Mouse (Mus musculus) limb, embryonic 11.5 days (tissue): ENCODE results near the gene Nccrp1. TPM values are rescaled to one million over a fixed set of nuclear protein-coding genes. Genes with fewer than 3 reads are reported as not detected.

Source experiments
- ATAC-seq: fragments of 200-750 bp; cut with Nextera tagmentation; 2 replicates; pipeline ENCODE4 v1.8.0; 2017; ENCODE audit warnings: low read depth; ENCODE audit not compliant: insufficient number of reproducible peaks, low FRiP score, low TSS enrichment
- DNase-seq: peaks from one replicate; pipeline ENCODE4 v3.0.0-alpha.2; 2015; ENCODE audit warnings: low spot score
- H3K27ac ChIP-seq: fragments of 300-500 bp; sonication (generic); replicated peaks from 2 replicates; pipeline ENCODE4 v1.5.1; 2014; ENCODE audit warnings: low read depth, mild to moderate bottlenecking, low read length
- H3K27me3 ChIP-seq: fragments of 300-500 bp; sonication (generic); 2 replicates; pipeline ENCODE4 v1.6.1; 2014; ENCODE audit warnings: mild to moderate bottlenecking, low read length, mixed read lengths; ENCODE audit not compliant: control insufficient read depth, insufficient read depth
- H3K36me3 ChIP-seq: fragments of 300-500 bp; sonication (generic); 2 replicates; pipeline ENCODE4 v1.6.1; 2014; ENCODE audit warnings: mild to moderate bottlenecking, low read length, moderate library complexity, mixed read lengths; ENCODE audit not compliant: control insufficient read depth, insufficient read depth
- H3K4me1 ChIP-seq: fragments of 300-500 bp; sonication (generic); 2 replicates; pipeline ENCODE4 v1.6.1; 2014; ENCODE audit warnings: low read length, mixed read lengths; ENCODE audit not compliant: control insufficient read depth, insufficient read depth
- H3K4me2 ChIP-seq: fragments of 300-500 bp; sonication (generic); 2 replicates; pipeline ENCODE4 v1.6.1; 2014; ENCODE audit warnings: low read depth, mild to moderate bottlenecking, moderate library complexity; ENCODE audit not compliant: severe bottlenecking
- H3K4me3 ChIP-seq: fragments of 300-500 bp; sonication (generic); 2 replicates; pipeline ENCODE4 v1.5.1; 2014; ENCODE audit warnings: low read depth, low read length
- H3K9ac ChIP-seq: fragments of 300-500 bp; sonication (generic); 2 replicates; pipeline ENCODE4 v1.6.1; 2014; ENCODE audit warnings: mild to moderate bottlenecking, low read length
- H3K9me3 ChIP-seq: fragments of 300-500 bp; sonication (generic); 2 replicates; pipeline ENCODE4 v1.6.1; 2016; ENCODE audit warnings: low read length; ENCODE audit not compliant: control insufficient read depth
- WGBS: fragments of 180-500 bp; shearing (Covaris S2); extraction: QIAGEN DNeasy Blood & Tissue Kit; methylation state at CpG from one replicate; pipeline ENCODE4 v1.1.7; 2014; 5-methylcytosine and 5-hydroxymethylcytosine counted together
- polyA plus RNA-seq: library from polyadenylated mRNA; unstranded; fragments of >200 nt; fragmentation: Nextera tagmentation; extraction: Ambion mirVana; gene quantifications from 2 replicates; pipeline ENCODE4 v1.2.1, GENCODE M21; 2014

The Nccrp1 gene
- polyA plus RNA-seq, result not detected in 2 replicates

DNA sequence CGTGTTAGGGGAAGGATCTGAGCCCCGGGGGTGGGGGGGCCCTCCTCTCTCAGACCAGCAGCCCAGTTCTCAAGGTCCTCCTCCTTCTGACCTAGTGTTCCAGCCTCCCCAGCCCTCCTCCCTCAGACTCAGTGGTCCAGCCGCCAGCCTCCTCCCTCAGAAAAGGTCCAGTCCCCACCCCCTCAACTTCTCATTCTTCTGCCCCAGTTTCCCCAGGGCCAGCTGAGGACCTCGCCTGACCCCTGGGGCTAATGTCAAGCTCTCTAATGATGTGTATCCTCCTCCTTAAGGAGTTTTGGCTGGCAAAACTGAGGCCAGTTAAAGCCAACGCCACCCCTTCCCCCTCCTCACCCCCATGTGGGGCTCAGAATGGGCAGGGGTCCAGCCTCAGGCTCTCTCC, at the start of gene Nccrp1:
Gene Nccrp1 (minus strand): TSS at position 101 of the 400 bp plus-strand sequence.
- Histone ChIP-seq H3K9ac (no peak within 1 kb of the TSS), H3K4me2 (peak within 1 kb of the TSS; percentile 35), H3K27ac (no peak within 1 kb of the TSS), H3K9me3 (no peaks in the 10 kb centered on the region), H3K4me1 (peaks cover 4% of the 10 kb centered on the region; the same call in 1 of the 2 replicates), H3K36me3 (no peaks in the 10 kb centered on the region), H3K27me3 (peaks cover 39% of the 10 kb centered on the region), H3K4me3 (peak within 1 kb of the TSS; percentile 20)
- 7% methylated on average over 5 of the region's 5 CpGs for WGBS
- DNase-seq, result no peak
- ATAC-seq, result 0 out of 2 replicates have a peak, but pooled peaks have one; percentile 41

DNA sequence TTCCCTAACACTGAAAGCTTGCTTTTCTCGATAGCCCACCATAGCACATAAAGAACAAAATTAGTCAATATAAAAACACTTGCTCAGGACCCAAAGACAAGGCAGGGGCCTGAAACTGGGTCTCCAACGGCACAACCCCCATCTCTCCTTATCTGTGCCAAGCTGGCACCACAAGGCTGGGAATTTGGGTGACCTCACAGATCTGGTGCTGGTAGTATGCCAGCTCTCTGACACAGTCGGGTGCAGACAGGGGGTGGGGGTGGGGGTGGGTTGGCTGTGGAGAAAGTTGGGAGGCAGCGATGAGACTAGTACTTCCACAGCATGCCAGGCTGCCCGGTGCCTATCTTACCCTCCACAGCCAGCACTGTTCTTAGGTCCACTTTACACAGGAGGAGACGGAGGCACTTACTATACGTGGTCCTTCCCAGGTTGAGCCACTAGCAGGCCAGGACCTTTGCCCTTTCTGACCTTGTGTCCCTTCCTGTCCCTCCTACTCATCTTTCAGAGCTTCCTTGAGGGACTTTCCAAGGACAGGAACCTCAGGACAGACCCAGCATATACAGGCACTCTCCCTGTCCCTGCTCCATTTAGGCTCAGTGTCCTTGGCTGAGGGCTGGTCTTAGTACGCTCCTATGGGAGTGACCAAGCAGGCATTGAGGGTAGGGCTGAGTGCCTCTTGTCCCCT, 48.8 kb upstream of the Nccrp1 start:
- no peak overlapping the region for H3K4me3 ChIP-seq
- ATAC-seq, result no peak
- no peaks in the 10 kb centered on the region for H3K9me3 ChIP-seq
- H3K27ac ChIP-seq, result no peak overlapping the region
- WGBS, result 78% methylated on average over 8 of the region's 8 CpGs
- peaks cover 31% of the 10 kb centered on the region for H3K4me1 ChIP-seq
- no peaks in the 10 kb centered on the region for H3K36me3 ChIP-seq
- DNase-seq, result no peak
- no peak overlapping the region for H3K9ac ChIP-seq
- H3K27me3 ChIP-seq, result no peaks in the 10 kb centered on the region
- H3K4me2 ChIP-seq, result peak overlapping the region; percentile 88

DNA sequence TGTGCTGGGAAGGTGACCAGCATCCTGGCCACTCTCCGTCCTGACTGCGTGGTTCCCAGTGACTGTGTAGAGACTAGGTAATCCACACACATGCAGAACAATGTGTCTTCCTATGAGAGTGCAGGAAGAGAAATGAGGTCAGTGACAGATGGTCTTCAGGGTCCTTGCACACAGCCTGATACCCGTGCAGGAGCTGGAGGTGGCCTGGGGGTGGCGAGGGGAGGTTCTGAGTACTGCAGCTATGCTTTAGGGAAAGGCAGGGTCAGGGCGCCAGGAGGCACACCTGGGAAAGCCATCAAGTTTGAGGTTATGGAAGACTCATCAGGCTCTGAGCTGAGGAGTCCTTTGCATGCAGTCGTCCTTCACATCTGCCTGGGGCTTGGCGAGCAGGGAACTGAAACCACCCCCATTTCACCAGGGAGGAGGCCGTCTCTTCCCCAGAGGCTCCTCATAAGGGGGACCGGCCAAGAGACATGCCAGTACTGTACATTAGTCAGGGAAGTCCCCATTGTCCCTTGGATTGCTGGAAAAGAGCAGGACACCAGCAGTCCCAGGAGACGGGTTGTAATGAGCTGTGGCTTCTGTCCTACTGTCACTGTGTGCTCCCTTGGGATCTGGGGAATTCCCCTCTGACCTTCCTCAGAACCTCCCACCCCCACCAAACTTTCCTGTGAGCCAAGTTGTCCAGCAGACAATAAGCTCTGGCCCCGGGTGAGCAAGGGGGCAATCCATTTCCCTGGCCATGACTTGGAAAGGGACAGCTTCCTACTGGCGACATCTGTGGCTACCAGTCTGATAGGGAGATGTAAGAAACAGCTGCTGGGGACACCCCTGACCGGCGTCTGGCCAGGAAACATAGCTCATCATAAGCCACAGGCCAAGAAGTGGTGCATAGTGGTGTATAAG, 46.4 kb upstream of the Nccrp1 start:
- peaks cover 34% of the 10 kb centered on the region for H3K4me1 ChIP-seq
- 57% methylated on average over 14 of the region's 14 CpGs for whole genome bisulfite sequencing
- H3K27me3 ChIP-seq, result no peaks in the 10 kb centered on the region
- H3K27ac ChIP-seq, result 0 out of 2 replicates have a peak overlapping the region, but pooled peaks have one; percentile 42
- no peak overlapping the region for H3K4me2 ChIP-seq
- no peaks in the 10 kb centered on the region for H3K9me3 ChIP-seq
- no peak overlapping the region; the same call in 1 of the 2 replicates for H3K9ac ChIP-seq
- no peak overlapping the region for H3K4me3 ChIP-seq
- no peaks in the 10 kb centered on the region for H3K36me3 ChIP-seq
- ATAC-seq, result no peak
- peak; percentile 32 for DNase-seq

DNA sequence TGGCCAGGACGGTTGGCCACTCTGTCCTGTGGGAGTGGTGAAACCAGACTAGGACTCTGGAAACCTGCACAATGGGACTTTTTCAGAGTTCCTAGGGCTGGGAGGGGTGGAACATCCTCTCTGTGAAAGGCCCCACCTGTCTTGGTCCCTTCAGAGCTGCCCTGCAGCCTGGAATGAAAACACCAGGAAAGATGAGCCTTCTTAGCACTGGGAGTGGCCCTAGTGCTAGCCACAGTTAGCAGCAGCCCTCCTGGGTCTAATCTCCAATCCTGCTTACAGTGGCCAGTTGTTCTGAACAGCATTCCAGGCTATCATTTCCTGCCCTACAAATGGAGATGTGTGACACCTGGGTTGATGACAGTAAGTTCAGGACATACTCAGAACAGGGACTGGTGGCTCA, 44.8 kb upstream of the Nccrp1 start:
- DNase-seq, result no peak
- WGBS, result 71% methylated on average over 1 of the region's 1 CpGs
- Histone ChIP-seq H3K9ac (no peak overlapping the region), H3K27ac (no peak overlapping the region), H3K27me3 (no peaks in the 10 kb centered on the region), H3K4me2 (no peak overlapping the region), H3K36me3 (no peaks in the 10 kb centered on the region), H3K4me3 (no peak overlapping the region), H3K4me1 (peaks cover 44% of the 10 kb centered on the region), H3K9me3 (no peaks in the 10 kb centered on the region)
- ATAC-seq, result no peak

DNA sequence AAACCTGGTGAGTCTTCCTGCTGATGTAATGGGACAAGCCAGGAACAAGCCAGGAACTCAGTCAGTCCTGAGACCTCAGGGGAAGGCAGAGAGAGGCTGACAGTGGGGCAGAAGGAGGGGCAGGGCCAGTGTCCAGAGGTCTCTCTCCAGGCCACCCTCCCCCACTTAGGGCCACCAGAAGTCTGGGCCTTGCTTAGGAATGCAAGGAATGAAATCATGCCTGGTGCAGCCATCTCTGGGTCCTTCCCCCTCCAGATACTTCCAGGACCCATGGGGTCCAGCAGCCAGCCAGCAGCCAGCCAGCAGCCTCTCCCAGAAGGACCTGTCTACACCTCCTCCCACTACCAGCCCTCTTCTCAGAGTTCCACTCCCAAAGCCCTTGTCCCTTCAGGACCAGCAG, 40.6 kb upstream of the Nccrp1 start:
- no peaks in the 10 kb centered on the region for H3K27me3 ChIP-seq
- no peak overlapping the region for H3K4me2 ChIP-seq
- ATAC-seq (peak; percentile 44; the same call in 1 of the 2 replicates), DNase-seq (no peak)
- H3K9me3 ChIP-seq, result no peaks in the 10 kb centered on the region
- no peak overlapping the region; the same call in 1 of the 2 replicates for H3K27ac ChIP-seq
- H3K4me1 ChIP-seq, result peaks cover 21% of the 10 kb centered on the region
- H3K36me3 ChIP-seq, result no peaks in the 10 kb centered on the region
- no peak overlapping the region for H3K4me3 ChIP-seq
- H3K9ac ChIP-seq, result no peak overlapping the region

DNA sequence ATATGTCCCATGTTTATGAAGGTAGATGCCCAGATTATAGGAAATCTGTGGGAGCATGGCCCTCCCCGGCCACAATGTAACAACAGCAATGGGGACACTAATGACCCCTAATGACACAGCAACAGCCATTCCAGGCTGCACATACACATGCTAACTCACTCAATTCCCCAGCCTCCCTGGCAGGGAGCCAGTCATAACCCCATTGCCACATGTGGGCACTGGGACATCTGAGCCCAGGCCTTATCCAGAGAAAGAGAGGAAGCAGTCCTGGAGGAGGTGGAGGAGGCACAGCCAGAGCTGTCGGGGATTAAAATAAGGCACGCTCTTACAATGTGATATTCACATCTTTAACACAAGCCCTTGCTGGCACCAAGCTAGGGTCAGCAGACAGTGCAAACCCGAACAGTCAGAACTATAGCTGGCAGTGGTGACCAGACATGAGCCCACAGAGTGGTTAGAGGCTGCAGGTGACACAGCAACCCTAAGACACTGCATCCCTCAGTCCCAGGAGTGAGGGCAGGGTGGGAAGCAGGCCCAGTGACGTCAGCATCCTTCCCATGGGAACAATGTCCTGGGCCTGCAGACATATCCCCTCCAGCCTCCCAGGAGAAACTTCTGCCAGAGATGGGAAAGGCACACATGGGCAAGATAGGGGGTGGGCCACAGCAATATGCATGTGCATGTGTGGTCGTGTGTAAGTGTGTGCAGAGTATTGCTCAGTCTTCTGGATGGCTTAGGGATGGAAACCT, 39.8 kb upstream of the Nccrp1 start:
- Histone ChIP-seq H3K27ac (no peak overlapping the region), H3K9me3 (no peaks in the 10 kb centered on the region), H3K9ac (no peak overlapping the region), H3K36me3 (no peaks in the 10 kb centered on the region), H3K4me3 (no peak overlapping the region), H3K4me1 (peaks cover 20% of the 10 kb centered on the region), H3K4me2 (no peak overlapping the region), H3K27me3 (no peaks in the 10 kb centered on the region)
- no peak for DNase-seq
- 66% methylated on average over 6 of the region's 6 CpGs for WGBS
- no peak for ATAC-seq

DNA sequence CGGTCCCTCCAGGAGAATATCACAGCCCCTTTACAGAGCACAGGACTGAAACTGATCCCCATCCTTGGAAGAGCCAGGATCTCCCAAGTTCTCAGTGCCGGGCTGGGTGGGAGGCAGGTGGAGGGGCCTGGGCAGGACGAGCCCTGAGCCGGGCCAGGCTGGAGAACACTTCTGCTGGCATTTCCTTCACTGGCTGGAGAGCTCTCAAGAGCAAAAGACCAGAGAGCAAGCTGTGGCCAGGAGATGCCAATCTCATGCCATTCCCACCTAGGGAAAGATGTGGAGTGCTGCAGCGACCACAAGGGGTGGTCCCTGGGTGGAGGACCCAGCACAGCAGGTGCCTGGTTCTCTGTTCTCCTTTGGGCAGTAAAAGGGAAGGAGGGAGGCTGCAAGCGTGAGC, 37.9 kb upstream of the Nccrp1 start:
- Histone ChIP-seq H3K27ac (no peak overlapping the region), H3K36me3 (no peaks in the 10 kb centered on the region), H3K4me3 (no peak overlapping the region), H3K9ac (no peak overlapping the region), H3K9me3 (no peaks in the 10 kb centered on the region), H3K4me1 (peaks cover 20% of the 10 kb centered on the region), H3K4me2 (no peak overlapping the region), H3K27me3 (no peaks in the 10 kb centered on the region)
- DNase-seq (no peak), ATAC-seq (no peak)
- WGBS, result 83% methylated on average over 6 of the region's 6 CpGs

DNA sequence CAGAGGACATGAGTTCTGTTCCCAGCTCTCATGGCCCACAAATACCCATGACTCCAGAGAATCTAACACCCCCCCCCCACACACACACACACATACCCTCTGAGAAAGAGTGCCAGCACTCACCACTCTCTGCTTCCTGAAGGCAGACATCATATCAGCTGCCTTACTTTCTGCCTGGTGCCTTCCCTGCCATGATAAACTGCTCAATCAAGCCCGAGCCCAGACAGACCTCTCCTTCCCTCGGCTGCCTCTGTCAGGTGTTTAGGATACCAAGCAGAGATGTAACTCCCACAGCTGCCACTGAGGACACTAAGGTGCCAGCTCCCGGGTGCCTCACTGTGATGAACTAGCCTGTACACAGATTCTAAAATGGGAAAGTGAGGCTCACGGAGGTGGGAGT, 37.4 kb upstream of the Nccrp1 start:
- DNase-seq (no peak), ATAC-seq (no peak)
- Histone ChIP-seq H3K27ac (no peak overlapping the region), H3K36me3 (no peaks in the 10 kb centered on the region), H3K9me3 (no peaks in the 10 kb centered on the region), H3K4me3 (no peak overlapping the region), H3K4me1 (peaks cover 20% of the 10 kb centered on the region), H3K27me3 (no peaks in the 10 kb centered on the region), H3K9ac (no peak overlapping the region), H3K4me2 (no peak overlapping the region)
- WGBS, result 75% methylated on average over 4 of the region's 4 CpGs
